Mouse (Mus musculus): ENCODE measurements around the gene Trim24.
A peak's percentile ranks its signal among the peaks of the same experiment; 100 is the strongest.
"Not testable (repeated sequence)": the region's sequence is repeated elsewhere in the genome, so short reads cannot be mapped to it uniquely, and the experiment has no call there.

Trim24 gene

GRCm38 (mm10) chr6:37870245-37871136, at the start of gene Trim24:
Trim24 (plus strand) TSS chr6:37870811.
- peak; percentile 99 for DNase-seq

GRCm38 (mm10) chr6:37821531-37822051, 49.0 kb upstream of the Trim24 start:
- DNase-seq, result no peak

- peak; percentile 13 for DNase-seq
Measured at GRCm38 (mm10) chr6:37822390-37822789, 48.2 kb upstream of the Trim24 start.

GRCm38 (mm10) chr6:37823731-37824130, 46.9 kb upstream of the Trim24 start:
- no peak for DNase-seq

- DNase-seq, result not testable (repeated sequence)
Measured at GRCm38 (mm10) chr6:37825331-37826115, 45.1 kb upstream of the Trim24 start.

- no peak for DNase-seq
Measured at GRCm38 (mm10) chr6:37828955-37829354, 41.7 kb upstream of the Trim24 start.

- no peak for DNase-seq
Measured at GRCm38 (mm10) chr6:37829631-37830030, 41.0 kb upstream of the Trim24 start.

- DNase-seq, result no peak
Measured at GRCm38 (mm10) chr6:37833691-37834090, 36.9 kb upstream of the Trim24 start.

GRCm38 (mm10) chr6:37836951-37837565, 33.6 kb upstream of the Trim24 start:
- DNase-seq, result not testable (repeated sequence)

DNA sequence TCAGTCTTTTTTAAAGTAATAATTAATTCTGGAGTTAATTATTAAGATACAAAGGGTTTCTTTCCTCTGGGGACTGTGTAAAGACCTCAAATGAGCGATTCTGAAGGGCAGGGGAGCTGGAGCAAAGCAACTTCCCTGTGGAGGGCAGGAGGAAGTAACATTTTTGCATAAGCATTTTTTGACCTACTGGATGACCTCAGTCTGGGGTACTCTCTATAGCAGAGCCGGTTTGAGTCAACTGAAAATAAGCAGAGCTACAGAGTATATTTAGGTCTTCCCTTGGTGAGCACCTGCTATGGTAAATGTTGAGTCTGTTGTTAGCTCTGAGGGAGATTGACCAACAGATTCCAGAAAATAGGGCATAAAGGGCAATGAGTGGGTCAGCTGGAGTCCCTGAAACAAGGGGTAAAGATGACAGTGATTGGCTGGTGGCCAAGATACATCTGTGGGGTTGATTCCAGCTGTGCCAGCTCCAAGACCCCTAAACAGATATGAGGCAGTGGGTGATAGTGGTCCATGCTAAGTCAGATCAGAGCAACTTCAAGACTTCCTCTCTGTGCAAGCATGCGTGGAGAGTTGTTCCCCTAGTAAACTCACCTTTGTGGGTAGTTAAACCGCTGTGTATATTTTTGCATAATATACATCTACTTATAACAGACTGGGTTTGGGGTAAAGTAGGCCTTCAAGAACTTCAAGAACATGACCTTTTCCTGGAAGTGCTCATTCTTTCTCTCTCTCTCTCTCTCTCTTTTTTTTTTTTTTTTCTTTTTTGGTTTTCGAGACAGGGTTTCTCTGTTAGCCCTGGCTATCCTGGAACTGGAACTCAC, 27.6 kb upstream of the Trim24 start:
- peak; percentile 30 for DNase-seq

DNA sequence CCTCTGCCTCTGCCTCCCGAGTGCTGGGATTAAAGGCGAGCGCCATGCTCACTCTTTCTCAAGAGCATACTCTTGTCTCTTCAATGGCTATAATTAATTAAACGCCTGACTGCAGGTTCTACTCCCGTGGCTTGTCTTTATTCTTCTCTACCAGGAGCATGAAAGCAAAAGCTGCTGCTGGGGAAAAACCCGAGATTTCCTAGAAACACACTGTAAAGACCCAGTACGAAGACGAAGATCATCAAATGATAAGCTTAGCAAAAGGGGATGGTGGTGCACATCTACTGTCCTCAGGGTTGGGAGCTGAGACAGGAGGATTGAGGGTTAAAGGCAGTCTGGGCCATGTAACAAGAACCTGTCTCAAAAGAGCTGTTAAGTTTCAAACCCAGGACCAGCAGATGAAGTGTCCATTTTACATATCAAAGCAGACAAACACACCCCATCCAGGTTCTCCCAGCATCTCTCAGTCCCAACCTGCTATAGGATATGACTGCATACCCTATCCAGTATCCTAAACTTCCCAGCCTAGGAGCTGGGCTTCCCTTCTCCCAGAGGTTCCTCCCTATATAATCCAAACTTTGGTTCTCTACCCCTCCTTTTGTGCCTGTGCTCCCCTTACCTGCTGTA, 26.9 kb upstream of the Trim24 start:
- no peak for DNase-seq

DNA sequence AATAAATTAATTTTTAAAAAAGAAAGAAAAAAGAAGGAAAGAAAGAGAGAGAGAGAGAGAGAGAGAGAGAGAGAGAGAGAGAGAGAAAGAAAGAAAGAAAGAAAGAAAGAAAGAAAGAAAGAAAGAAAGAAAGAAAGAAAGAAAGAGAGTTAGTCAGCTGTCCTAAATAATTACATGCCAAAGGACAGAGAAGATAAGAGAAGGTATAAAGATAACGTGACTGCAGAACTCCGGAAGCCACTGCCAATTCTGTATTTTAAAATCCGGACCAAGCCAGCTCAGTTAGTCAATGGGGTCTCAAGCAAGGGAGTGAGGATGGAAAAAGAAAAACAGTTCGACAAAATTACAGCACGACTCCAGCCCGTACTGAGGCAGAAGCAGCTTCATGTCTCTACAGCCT, 25.7 kb upstream of the Trim24 start:
- DNase-seq, result not testable (repeated sequence)

- not testable (repeated sequence) for DNase-seq
Measured at GRCm38 (mm10) chr6:37847531-37847930, 23.1 kb upstream of the Trim24 start.

GRCm38 (mm10) chr6:37851352-37851751, 19.3 kb upstream of the Trim24 start:
- DNase-seq, result no peak

GRCm38 (mm10) chr6:37853289-37853688, 17.3 kb upstream of the Trim24 start:
- DNase-seq, result peak; percentile 16

DNA sequence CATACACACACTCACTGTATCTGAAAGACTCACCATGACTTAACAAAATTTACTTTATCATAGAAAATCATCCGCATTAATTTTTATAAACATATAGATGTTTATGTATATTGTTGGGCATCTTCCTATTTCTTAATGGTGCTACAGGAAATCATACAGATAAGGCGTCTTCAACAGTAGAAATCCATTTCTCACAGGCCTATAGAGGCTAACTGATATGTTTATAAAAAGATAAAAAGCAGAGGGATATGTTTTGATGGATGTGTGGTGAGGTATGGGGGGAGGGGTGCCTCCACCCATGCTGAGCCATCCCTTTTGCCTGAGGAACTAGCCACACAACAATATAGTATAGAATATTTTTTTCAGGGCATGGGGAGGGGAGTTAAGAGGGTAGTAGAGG, 15.2 kb upstream of the Trim24 start:
- DNase-seq, result no peak

DNA sequence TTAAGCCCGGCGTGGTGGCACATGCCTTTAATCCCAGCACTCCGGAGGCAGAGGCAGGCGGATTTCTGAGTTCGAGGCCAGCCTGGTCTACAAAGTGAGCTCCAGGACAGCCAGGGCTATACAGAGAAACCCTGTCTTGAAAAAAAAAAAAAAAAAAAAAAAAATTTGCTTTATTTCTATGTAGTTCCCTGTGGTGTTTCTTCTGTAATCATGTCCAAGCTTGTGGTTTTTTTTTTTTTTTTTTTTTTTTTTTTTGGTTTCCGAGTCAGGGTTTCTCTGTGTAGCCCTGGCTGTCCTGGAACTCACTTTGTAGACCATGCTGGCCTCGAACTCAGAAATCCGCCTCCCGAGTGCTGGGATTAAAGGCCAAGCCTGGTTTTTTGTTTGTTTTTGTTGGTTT, 14.3 kb upstream of the Trim24 start:
- DNase-seq, result not testable (repeated sequence)

DNA sequence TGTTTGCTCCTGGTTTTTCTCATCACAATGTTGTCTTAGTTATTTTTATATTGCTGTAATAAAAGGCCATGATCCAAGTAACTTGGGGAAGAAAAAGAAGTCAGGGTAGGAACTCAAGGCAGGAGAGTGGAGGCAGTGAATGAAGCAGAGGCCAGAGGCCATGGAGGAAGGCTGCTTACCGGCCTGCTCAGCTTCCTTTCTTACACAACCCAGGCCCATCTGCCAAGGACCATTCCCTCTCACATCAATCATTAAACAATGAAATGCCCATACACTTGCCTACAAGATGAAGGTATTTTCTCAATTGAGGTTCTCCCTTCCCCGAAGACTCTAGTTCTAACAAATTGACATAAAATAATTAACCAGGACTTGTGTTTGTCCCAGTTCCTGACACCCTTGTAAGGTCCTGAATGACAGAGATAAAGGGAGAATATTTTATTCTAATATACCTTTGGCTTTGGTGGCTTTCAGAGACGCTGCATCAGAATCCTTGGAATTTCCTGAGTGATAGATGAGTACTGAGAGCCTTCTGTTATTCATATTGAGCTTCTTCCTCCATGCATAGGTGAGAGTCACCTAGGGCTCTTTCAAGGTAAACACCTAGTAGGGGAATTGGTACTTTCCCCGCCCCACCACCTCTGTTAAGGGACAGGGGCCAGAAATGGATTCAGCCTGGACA, 13.3 kb upstream of the Trim24 start:
- no peak for DNase-seq

GRCm38 (mm10) chr6:37858126-37858525, 12.5 kb upstream of the Trim24 start:
- DNase-seq, result no peak

DNA sequence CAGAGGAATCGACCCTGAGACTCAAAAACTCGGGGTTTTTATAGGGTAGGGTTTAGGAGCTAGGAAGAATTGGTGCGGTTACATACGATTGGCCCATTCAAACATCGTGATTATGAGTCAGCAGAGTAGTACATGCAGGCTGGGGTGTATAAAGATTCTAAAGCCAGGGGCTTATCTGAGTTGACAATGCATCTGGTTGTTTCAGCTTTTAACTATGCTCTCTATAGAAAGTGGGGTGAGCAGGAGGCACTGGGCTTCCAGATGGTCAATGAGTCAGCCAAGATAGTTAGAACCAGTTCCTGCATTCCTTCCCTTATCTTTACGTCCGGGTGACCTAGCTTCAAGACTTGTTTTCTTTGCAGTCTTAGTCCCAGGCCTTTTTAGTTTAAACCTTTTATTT, 7.7 kb upstream of the Trim24 start:
- no peak for DNase-seq

Data from kidney, postnatal 10 days (tissue).